Mouse (Mus musculus): Measurements from ENCODE around the gene Prkn.

Prkn gene

DNA sequence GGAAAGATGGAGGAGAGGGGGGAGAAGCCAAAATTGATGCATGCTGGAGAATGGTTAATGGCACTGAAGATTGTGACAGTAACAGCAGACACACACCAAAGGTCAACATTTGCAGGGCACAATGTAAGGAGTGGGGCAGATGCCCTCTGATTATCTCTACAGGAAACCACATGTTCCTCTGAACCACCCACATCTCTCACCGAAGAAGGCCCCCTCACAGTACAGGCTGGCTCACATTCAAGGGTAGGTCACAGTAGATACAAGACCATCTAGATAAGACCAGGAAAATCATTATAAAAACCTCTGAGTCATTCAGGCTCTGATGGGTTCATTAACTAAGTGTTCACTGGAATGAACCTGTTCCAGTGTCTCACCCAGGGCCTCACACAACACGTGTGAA, 1005.3 kb downstream of the Prkn start:
- DNase-seq (ENCODE audit: low spot score), result no peak

DNA sequence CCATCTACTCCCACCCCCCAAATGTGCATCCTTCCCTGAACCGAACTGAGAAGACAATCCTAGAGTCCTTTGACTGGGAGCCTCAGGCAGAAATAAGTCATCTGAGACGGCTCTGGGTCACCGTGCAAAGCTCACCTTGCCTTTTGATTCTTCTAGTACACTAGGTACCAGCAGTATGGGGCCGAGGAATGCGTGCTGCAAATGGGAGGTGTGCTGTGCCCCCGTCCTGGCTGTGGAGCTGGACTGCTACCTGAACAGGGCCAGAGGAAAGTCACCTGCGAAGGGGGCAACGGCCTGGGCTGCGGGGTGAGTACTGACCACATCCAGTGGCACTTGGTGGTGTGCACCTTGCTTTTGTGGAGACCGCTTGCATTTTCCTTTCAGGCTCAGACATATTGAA, 1014.4 kb downstream of the Prkn start:
- no peak for DNase-seq (ENCODE audit: low spot score)

DNA sequence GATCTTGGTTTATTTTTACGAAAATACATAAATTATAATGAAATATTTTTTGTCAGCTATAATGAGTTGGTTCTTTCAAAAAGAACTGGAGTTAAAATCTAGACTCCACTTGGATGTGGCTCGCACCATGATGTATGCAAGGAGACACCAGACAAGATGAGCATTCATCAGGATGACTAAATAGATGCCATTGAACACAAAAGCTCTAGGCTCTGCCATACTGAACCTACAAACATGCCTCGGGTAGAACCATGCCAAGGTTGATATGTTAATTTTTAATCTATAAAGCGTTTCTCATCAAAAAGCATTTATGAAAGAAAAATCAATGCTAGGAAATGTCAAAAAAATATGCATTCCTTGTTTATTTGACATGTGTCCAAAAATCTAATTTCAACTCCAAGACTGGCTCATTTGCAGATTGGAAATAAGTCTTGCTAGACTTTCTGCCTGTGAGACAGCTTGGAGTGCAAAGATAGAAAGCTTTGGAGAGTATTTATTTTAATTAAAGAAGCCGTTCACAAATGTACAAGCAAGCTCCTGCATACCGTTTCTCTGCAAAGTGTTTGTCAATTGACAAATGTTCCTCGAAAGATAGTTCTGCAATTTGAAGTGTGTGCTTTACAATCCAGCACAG, 1018.7 kb downstream of the Prkn start:
- DNase-seq (ENCODE audit: low spot score), result no peak

DNA sequence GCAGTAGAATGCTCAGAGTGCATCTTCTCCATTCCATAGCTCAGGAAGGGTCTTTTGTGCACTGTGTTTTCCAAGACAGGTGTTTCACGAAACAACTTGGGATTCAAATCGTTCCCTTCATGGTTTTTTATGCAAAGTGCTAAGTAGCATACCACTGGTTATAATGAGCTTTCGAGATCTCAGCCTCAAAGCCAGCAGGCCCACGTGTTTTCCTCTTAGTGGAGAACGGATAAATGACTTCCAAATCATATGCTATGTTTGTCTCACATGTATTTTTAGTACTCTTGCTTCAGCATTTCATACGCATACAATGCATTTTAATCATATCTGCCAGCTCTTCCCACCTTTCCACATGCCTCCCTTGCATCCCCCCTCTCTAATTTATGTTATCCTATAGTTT, 1021.0 kb downstream of the Prkn start:
- DNase-seq (ENCODE audit: low spot score), result no peak

DNA sequence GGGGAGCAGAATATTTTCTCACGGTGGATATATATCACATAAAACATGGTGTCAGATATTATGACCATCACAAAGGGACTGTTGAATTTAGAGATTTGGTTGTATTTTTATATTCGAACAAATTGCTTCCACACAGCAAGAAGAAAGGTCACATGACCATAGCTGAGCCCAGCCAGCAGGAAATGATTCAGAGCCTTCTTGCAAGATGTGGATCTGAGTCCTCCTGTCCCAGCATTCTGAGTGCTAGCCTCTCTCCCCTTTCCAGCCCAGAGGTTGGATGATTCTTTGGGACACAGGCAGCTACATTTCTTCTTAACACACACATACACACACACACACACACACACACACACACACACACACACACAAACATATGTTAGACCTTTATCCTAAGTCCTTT, 1022.2 kb downstream of the Prkn start:
- no peak for DNase-seq (ENCODE audit: low spot score)

DNA sequence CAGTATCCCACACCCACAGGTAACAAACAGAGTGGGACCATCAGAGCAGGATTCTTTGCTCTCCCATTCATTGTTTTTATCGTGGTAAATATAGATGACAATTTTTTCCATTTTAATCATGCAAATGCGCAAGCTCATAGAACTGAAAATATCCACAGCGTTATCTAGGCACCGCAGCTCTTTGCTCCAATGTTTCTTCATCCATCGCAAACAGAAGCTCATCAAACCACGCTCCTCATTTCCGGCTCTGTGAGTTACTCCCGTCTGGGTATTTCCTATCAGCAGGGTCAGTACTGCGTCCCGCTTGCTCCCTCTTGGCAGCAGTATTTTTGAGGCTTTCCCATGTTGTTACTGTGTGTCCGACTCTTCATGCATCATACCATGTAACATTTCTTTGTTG, 1022.8 kb downstream of the Prkn start:
- no peak for DNase-seq (ENCODE audit: low spot score)

DNA sequence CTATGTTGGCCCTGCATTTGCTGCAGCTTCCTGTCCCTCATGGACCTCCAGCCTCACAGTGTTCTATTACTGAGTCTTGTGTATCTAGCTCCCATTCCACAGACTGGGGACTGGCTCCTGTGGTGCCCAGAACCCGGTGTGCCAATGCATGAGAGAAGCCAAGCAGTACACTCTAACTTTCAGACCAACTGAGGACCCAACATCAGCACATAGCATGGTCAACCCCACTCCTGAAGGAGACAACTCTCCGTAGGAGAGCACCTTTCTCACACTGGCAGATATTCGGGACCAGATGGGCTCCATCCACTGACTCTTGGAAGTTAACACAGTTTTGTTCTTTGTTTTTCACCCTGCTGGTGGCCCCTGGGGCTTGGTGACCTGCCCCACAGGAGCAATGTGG, 1026.0 kb downstream of the Prkn start:
- no peak for DNase-seq (ENCODE audit: low spot score)

DNA sequence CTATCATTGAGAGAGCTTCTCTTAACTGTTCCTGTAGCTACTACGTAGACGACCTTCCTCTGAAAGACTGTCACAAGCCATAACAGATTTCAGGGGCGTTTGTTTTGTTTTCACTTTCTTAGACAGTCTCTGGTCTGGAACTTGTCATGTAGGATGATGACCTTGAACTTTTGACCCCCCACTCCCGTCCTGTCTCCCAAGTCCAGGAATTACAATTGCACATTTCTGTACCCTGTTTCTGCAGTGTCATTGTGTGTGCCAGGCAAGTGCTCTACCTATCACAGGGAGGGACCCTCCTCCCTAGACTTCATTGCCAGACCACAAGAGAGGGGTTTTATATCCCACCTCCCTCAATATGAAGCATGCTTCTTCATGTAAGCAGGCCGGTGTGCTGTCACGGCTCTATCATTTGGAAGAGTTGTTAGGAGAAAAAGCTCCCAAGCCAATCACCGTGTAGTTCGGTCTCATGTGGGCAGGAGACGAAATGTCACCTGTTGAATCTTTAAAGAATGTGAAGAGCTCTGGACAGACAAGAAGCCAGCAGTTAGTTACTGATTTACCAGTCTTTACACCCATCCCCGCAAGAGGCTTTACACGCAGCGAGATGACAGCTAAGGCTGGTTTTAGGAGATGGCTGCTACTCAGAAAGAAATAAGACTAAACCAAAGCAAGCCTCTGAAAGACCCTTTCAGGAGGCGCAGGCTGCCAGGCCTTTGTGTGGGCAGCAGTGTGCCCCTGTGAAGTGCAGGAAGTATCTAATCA, 1027.3 kb downstream of the Prkn start:
- no peak for DNase-seq (ENCODE audit: low spot score)

DNA sequence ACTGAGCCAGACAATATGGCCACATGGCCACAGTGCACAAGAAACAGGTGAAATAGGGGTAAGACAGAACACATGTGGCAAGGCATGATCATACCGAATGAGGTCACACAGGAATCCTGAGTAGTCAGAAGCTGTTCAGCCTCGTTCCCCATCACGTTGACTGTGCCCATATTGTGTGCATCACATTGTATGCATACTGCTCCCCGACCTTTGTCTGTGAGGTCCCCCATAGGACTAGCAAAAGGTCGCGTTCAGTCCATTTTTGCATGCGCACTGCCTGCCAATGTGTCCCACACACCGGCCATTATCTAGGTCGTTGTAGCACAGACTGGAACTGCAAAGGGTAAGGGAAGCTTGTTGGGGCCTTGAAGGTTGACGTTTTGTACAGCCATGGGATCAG, 1030.4 kb downstream of the Prkn start:
- no peak for DNase-seq (ENCODE audit: low spot score)

DNA sequence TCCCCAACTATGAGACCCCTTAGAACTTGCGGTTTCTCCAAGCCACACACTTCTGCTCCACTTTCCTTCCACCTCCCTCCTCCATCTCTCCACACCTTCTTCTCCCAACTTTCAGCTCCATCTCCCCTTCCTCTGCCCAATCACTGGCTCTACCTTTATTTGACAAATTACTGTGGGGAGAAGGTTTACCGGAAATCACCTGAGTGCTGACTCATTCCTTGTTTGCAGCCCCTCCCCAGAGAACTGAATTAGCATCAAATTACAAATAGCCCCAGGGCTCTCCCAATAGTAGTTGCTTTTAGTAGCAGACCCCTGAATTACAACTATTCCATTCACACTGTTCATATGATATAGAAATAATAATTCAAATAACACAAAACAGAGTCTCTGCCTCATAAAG, 1036.1 kb downstream of the Prkn start:
- DNase-seq (ENCODE audit: low spot score), result no peak

DNA sequence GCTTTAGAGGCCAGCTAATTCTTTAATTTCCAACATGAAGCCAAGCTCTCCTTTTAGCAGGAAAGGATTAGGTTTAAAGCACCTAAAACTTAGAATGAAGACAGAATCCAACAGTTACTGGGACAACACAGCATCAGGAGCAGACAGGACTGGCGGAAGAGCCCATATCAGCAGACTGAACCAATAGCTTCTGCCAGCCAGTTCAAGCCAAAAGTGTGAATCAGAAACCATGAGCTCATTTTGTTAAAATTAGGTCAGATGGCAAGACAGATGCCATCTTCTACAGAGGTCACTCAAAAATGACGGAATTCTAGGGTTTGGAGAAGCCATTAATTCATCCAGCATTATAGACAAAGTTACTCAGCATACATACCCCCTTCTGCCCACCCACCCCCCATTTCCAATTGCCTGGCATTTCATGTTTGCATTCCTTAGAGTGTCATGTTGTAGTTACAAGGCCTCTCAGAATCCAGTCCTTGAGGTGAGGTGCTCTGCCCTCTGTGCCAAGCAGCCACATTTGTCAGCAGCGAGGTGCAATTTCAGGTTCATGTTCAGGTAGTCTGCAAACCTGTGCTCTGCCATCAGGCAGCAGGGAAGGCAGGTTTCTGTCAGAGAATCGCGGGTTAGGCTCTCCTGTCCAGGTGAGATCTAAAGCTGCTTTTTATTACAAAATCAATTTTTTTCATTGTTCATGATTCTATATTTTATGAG, 1041.1 kb downstream of the Prkn start:
- no peak for DNase-seq (ENCODE audit: low spot score)

DNA sequence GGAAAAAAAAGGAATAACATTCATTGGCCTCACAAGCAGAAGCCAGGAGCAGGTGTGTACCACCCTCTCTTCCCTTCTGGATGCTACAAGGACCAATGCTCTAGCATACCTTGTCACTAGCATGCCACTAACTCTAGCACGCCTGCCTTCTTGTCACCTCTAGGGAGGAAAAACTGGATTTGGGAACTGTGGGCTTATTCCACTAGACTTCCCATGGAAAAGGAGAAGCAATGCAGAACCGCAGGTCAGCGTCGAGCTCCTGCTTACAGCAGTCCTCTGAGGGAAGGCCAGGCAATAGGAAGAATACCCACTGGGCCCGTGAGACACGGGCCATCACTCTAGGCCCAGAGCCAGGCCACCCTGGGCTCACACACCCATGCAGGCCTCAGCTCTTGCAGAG, 1045.4 kb downstream of the Prkn start:
- no peak for DNase-seq (ENCODE audit: low spot score)

DNA sequence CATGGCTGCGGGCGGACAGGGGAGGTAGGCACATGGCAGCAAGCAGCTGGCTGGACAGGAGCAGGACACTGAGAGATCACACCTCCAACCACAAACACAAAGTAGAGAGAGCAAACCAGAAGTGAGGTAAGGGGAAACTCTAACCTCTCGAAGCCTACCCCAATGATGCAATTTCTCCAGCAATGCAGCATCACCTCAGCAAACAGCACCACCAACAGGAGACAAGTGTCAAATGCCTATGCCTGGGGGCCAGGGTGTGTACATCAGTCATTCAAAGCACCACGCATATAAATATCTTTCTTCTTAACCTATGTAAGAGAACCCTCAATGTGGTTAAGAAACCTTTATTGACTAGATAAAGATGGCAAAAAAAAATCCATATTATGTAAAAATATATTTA, 1046.8 kb downstream of the Prkn start:
- no peak for DNase-seq (ENCODE audit: low spot score)

DNA sequence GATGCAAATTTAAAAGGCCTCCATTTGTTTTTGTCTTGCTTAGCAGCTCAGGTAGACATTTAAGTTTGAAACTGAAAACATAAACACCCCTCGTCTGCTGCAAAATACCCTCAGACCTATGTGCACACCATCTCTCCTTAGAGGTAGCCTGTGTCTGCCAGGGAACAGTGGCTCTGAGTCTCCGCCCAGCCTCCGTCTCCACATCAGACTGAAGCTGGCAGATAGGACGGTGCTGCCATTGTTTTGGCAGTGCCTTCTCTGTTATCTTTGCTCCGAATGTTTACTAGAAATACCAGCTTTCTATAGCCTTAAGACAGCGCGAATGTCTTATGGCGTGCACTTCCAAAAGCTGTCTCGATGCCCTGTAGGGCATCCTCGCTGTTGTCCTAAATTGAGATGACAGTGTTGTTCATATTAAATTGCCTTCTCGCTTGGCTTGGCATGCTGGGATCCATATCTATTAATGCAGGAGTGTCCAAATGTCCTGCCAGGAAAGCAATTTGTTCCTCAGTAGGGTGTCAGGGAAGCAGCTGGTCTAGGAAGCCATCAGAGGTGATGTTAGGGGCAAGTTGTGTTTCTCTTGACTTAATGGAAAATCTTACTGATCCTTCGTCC, 1047.5 kb downstream of the Prkn start:
- DNase-seq (ENCODE audit: low spot score), result no peak

DNA sequence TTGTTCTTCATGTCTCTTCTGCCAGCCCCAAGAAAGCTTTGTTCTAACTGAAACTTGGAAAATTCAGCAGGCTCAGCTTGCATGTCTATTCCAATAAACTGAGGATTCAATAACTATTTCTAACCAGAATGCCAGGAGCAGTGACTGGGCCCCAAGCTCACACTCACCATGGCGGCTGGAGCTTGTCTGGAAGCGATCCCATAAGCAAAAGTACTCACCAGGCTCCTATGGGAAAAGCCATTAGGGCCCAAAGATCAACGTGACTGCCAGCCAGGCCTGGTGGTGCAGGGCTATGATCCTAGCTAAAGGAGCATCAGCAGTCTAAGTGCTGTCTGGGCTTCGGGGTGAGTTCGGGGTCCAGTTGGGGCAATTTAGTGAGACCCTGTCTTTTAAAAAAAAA, 1048.6 kb downstream of the Prkn start:
- DNase-seq (ENCODE audit: low spot score), result no peak

DNA sequence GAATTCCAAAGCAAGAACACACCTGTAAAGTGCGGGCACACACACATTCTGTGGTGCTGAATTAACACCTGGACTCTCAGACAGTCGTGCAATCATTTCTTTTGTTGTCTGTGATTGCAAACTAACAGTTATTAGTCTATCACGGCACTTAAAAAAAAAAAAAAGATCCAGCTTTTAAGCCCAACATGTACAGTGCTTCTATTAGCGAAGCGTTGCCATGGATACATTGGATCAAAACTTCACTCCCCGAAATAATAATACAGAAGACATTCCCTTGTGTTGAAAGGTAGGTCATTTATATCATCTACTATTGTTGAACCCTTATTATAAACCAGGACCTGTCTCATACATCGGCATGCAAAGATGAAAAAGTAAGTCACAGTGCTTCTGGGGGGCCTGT, 1060.1 kb downstream of the Prkn start:
- DNase-seq (ENCODE audit: low spot score), result no peak

DNA sequence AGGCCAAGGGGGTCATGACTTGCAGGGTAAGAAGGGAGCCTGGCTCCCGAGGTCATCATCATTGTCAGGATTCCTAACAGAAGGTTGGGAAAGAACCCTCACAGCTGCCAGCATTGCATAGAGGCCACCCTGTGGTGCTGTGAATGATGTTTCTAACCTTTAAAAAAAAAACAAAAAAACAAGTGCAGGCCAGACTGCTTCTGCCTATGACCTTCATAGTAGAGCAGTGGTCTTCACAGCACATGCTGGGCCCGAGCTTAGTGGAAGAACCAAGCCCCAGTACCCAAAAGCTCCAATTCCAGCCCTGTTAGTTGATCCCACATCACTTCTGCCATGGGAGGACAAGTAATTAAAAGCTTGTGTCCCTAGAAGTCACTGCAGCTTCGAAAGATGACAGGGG, 1061.5 kb downstream of the Prkn start:
- no peak for DNase-seq (ENCODE audit: low spot score)

DNA sequence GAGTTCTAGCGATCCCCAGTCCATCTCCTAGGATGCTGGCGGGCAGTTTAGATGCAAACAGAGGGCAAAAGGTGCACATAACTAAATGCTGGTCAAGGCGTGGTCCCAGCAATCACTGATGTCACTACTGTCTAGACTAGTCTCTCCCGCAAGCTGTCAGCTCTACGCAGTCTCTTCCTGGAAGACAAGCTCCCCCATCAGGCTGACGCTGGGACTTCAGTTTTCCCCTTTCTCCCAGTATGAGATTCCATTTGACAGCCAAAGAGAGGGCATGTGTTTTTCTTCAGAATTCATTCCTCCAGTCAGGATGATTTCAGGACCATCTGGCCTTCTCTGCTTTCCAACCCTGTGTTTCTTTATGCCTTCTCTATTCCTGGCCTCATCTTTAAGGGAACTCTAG, 1062.8 kb downstream of the Prkn start:
- DNase-seq (ENCODE audit: low spot score), result no peak

DNA sequence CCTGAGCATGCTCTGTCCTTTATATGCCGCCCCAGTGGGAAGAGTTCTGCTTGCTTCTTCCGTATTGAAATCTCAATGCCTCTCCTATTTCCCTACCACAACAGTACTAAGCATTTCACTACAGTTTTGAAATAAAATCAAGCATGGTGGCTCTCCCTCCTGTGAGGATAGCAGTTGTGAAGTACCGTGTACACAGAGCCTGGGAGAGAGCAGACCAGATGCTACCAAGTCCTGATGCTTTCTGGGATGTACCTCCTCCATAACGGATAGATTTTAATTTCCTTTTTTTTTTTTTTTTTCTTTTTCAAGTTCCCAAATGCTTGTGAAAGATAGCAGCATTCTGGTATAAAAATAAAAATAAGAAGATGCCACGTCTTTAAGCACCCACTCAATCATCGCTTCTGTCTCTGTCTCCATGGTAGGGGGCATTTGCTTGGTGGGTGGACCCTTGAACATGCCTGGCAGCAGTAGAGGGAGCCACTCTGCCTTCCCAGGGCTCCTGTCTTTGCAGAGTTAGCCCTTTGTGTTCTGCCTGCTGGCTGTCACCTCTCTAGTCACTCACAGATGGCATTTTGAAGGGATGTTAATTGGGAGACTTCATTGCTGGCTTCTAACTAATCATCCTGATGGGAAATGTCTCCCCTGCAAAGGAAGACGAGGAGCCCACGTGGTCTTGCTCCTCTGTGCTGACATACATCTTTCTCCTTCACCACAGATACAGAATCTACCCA, 1070.6 kb downstream of the Prkn start:
- no peak for DNase-seq (ENCODE audit: low spot score)

DNA sequence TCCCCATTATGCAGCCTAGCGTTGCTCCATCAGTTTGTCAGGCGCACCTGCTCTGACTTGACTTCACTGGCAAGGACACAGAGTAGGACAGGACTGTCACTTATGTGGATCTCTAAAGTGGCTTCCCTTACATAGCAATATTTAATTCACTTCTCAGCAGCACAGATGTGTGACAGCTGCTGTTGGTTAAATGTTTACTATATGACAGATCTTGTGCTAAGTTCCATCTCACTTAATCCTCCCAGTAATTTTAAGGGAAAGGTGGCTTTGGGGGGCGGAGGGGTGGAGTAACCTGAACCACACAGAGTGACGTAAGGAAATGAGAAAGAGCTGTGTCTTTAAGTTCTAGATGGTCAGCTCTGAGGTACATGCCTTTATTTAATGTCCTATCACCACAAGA, 1072.0 kb downstream of the Prkn start:
- no peak for DNase-seq (ENCODE audit: low spot score)

DNA sequence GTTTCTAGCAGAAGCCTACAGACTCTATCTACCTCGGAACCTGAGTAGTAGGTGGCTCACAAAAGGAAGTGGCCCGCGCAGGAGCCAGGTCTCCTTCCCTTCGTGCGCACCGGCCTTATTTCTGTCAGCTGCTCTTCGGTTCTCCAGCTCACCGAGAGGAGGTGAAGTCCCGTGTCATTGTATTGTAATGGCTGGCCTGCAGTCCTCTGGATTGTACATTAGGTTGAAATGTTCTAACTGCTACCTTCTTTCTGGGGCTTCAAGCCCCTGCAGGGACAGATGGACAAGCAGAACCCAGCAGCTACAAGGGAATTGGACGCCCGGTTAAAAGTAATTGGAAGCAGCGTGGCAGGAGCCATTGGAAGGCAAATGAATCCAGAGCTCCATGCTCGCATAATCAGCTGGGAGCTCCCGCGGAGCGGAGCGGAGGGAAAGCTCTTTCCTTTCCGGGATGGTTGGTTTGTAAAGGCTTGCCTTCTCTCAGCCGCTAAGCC, 1072.7 kb downstream of the Prkn start:
- DNase-seq (ENCODE audit: low spot score), result no peak

DNA sequence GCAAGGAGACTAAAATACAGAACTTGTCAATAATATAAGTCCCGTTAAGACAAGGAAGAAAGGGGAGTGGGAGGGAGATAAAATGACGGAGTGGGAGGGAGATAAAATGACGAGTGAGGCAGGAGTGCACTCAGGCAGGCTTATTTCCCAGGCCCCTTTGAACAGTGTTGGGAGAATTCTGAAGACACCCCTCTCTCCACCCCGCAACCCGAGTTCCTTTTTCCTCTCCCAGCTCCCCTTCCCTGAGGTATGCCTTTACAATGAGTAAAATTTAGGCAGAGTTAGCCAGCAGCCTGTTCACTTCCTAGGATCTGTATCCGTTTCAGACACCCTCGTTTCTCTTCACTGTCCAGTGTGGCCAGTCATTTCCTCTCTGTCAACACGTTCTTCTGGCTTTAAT, 1073.4 kb downstream of the Prkn start:
- no peak for DNase-seq (ENCODE audit: low spot score)

All from ovary, postnatal 10 days (tissue).